Mouse (Mus musculus) small intestine, adult 2 months (tissue): ENCODE measurements around the gene Lancl3.

Experiments used
- CTCF ChIP-seq: fragments of 200-500 bp; IDR thresholded peaks from 2 replicates; pipeline ENCODE4 v1.5.1; 2012; ENCODE audit warnings: low read depth, mild to moderate bottlenecking, control low read depth, inconsistent platforms, low read length, moderate library complexity, mixed read lengths; ENCODE audit not compliant: insufficient replicate concordance, insufficient read length; ENCODE audit errors: extremely low read depth
- POLR2A ChIP-seq: fragments of 200-500 bp; IDR thresholded peaks from 2 replicates; pipeline ENCODE4 v1.6.1; 2012; ENCODE audit warnings: low read depth, mild to moderate bottlenecking, control low read depth, inconsistent platforms, low read length, moderate library complexity

GRCm38 (mm10) chrX:9302791-9303190 lies 103.1 kb downstream of the Lancl3 start:
- TF ChIP-seq CTCF (no peak), POLR2A (no peak)
